Comparison of ENCODE assay signal across 8 mouse cellular contexts in the genomic region with DNA sequence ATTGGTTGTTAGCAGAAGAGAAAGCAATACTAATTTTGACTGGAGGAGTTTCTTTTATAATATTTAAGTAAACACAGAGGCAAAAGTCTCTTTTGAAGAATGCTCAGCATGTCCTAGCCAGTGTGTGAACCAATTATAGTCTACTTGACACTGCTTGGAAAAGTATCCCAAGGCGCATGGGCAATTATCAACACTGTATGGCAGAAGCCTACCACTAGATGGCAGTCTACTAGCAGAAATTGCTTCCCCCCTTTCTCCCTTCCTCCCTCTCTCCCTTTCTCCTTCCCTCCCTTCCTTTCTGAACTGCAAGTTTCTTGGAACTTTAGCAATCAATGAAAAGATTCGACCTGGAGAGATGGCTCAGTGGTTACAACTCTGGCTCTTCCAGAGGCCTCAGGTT. TPM values are rescaled to one million over a fixed set of nuclear protein-coding genes. Genes with fewer than 3 reads are reported as not detected.
DNase-seq lines count a peak whose midpoint lies in the region; ATAC-seq lines count a peak whose summit lies in the region.

No protein-coding gene starts in this region.

- H3K4me1 ChIP-seq in embryonic facial prominence, embryonic 14.5 days (ENCODE audit: control insufficient read depth, insufficient read depth, low read length), result no peaks in the 10 kb centered on the region; the same call in 1 of the 2 replicates
- 0 out of 2 replicates have a peak, but pooled peaks cover 13% of the 10 kb centered on the region for H3K4me1 ChIP-seq in hindbrain, embryonic 13.5 days (replicated peaks)
- no peaks in the 10 kb centered on the region for H3K4me1 ChIP-seq in midbrain, embryonic 13.5 days (replicated peaks)

- H3K27me3 ChIP-seq in embryonic facial prominence, embryonic 14.5 days (replicated peaks; ENCODE audit: control insufficient read depth, insufficient read depth, low read length), result no peaks in the 10 kb centered on the region
- H3K27me3 ChIP-seq in hindbrain, embryonic 13.5 days, result no peaks in the 10 kb centered on the region
- H3K27me3 ChIP-seq in midbrain, embryonic 13.5 days, result no peaks in the 10 kb centered on the region

- no peak overlapping the region for H3K4me3 ChIP-seq in embryonic facial prominence, embryonic 14.5 days (ENCODE audit: low read depth, low read length)
- H3K4me3 ChIP-seq in hindbrain, embryonic 13.5 days, result no peak overlapping the region
- H3K4me3 ChIP-seq in midbrain, embryonic 13.5 days (replicated peaks), result no peak overlapping the region

- H3K36me3 ChIP-seq in embryonic facial prominence, embryonic 14.5 days (ENCODE audit: control insufficient read depth, insufficient read depth, low read length), result no peaks in the 10 kb centered on the region
- H3K36me3 ChIP-seq in hindbrain, embryonic 13.5 days, result no peaks in the 10 kb centered on the region
- no peaks in the 10 kb centered on the region for H3K36me3 ChIP-seq in midbrain, embryonic 13.5 days

- H3K4me2 ChIP-seq in embryonic facial prominence, embryonic 14.5 days (ENCODE audit: low read depth, low read length), result no peak overlapping the region
- H3K4me2 ChIP-seq in hindbrain, embryonic 13.5 days, result no peak overlapping the region
- H3K4me2 ChIP-seq in midbrain, embryonic 13.5 days (replicated peaks), result no peak overlapping the region

- WGBS in embryonic facial prominence, embryonic 14.5 days, result 5% methylated on average over 2 of the region's 2 CpGs
- WGBS in hindbrain, embryonic 13.5 days, result 12% methylated on average over 2 of the region's 2 CpGs
- 12% methylated on average over 2 of the region's 2 CpGs for WGBS in midbrain, embryonic 13.5 days

- no peak overlapping the region for H3K27ac ChIP-seq in embryonic facial prominence, embryonic 14.5 days (replicated peaks; ENCODE audit: low read depth, low read length)
- H3K27ac ChIP-seq in hindbrain, embryonic 13.5 days, result no peak overlapping the region
- H3K27ac ChIP-seq in midbrain, embryonic 13.5 days, result no peak overlapping the region

- peak; percentile 23 for DNase-seq in kidney, adult 18-20 months
- no peak for DNase-seq in kidney, adult 11 months
- DNase-seq in adipocyte (ENCODE audit: low spot score), result peak; percentile 77
- DNase-seq in embryonic facial prominence, embryonic 14.5 days (ENCODE audit: low spot score), result peak; percentile 85
- DNase-seq in layer of hippocampus, adult 9-11 months, result peak; percentile 33
- no peak for DNase-seq in spleen, postnatal 4 days (ENCODE audit: low spot score in 2 of 2)

- peak; percentile 66 for ATAC-seq in embryonic facial prominence, embryonic 14.5 days (ENCODE audit: low read depth)
- ATAC-seq in hindbrain, embryonic 13.5 days (ENCODE audit: low FRiP score), result peak; percentile 75
- peak; percentile 74 for ATAC-seq in midbrain, embryonic 13.5 days

- H3K9me3 ChIP-seq in embryonic facial prominence, embryonic 14.5 days (ENCODE audit: control insufficient read depth, low read length), result no peaks in the 10 kb centered on the region
- no peaks in the 10 kb centered on the region for H3K9me3 ChIP-seq in hindbrain, embryonic 13.5 days
- no peaks in the 10 kb centered on the region for H3K9me3 ChIP-seq in midbrain, embryonic 13.5 days

- no peak overlapping the region for H3K9ac ChIP-seq in embryonic facial prominence, embryonic 14.5 days (ENCODE audit: low read depth, low read length)
- H3K9ac ChIP-seq in hindbrain, embryonic 13.5 days, result no peak overlapping the region
- no peak overlapping the region for H3K9ac ChIP-seq in midbrain, embryonic 13.5 days (replicated peaks)

RNA-seq across cellular contexts. Expression of a gene that starts 7.1 kb away (rescaled TPM):
- 14.9 and 15.4 TPM in 2 replicates for polyA plus RNA-seq in embryonic facial prominence, embryonic 14.5 days (2014; fragmentation: Nextera tagmentation; extraction: Ambion mirVana)
- polyA plus RNA-seq in hindbrain, embryonic 13.5 days (2015; fragmentation: Nextera tagmentation; extraction: Ambion mirVana), result 14.0 and 14.4 TPM in 2 replicates
- polyA plus RNA-seq in midbrain, embryonic 13.5 days (2015; fragmentation: Nextera tagmentation; extraction: Ambion mirVana), result 10.0 and 12.2 TPM in 2 replicates

Comparison
In these comparisons a context has a peak if more than half of its experiments do, and no peak if none do; other contexts are left out.
1. DNase-seq: peak in kidney, adult 18-20 months (single experiment), adipocyte (single experiment), embryonic facial prominence, embryonic 14.5 days (single experiment) and layer of hippocampus, adult 9-11 months (single experiment); none in kidney, adult 11 months (single experiment) and spleen, postnatal 4 days (0 of 2).
2. Peak in every context shown above with its lines, with median percentiles within 50 percentile points of each other: ATAC-seq.